Mouse (Mus musculus) telencephalon, adult 2 months (tissue): ENCODE data around the gene Dgkg.

Experiments used
- DNase-seq: peaks from one replicate; pipeline ENCODE4 v3.0.0-alpha.2; 2011; ENCODE audit warnings: low read depth, low spot score

The Dgkg gene

GRCm38 (mm10) chr16:22438441-22439373, 218.3 kb downstream of the Dgkg start:
- no peak for DNase-seq

- no peak for DNase-seq
These were observed 220.9 kb downstream of the Dgkg start for GRCm38 (mm10) chr16:22436106-22436505.

- no peak for DNase-seq
These were observed 222.5 kb downstream of the Dgkg start for GRCm38 (mm10) chr16:22434530-22434929.

GRCm38 (mm10) chr16:22433944-22434343, 223.1 kb downstream of the Dgkg start:
- DNase-seq: no peak

GRCm38 (mm10) chr16:22431773-22432172, 225.2 kb downstream of the Dgkg start:
- no peak for DNase-seq

GRCm38 (mm10) chr16:22431335-22431734, 225.7 kb downstream of the Dgkg start:
- DNase-seq: no peak

- peak; percentile 65 for DNase-seq
These were observed 226.6 kb downstream of the Dgkg start for GRCm38 (mm10) chr16:22430211-22430951.

GRCm38 (mm10) chr16:22429377-22429776, 227.6 kb downstream of the Dgkg start:
- DNase-seq: no peak

GRCm38 (mm10) chr16:22428853-22429341, 228.1 kb downstream of the Dgkg start:
- DNase-seq: peak; percentile 79

GRCm38 (mm10) chr16:22426866-22427265, 230.2 kb downstream of the Dgkg start:
- DNase-seq: no peak

- DNase-seq: no peak
These were observed 234.8 kb downstream of the Dgkg start for GRCm38 (mm10) chr16:22422256-22422655.
